Mouse (Mus musculus) limb, embryonic 14.5 days (tissue): ENCODE results near the gene Pagr1b. TPM values are rescaled to one million over a fixed set of nuclear protein-coding genes. Genes with fewer than 3 reads are reported as not detected.

ENCODE experiments used
- ATAC-seq: fragments of 200-750 bp; cut with Nextera tagmentation; 2 replicates; pipeline ENCODE4 v1.8.0; 2017; ENCODE audit warnings: low read depth, moderate number of reproducible peaks, moderate TSS enrichment; ENCODE audit not compliant: low FRiP score
- DNase-seq: peaks from one replicate; pipeline ENCODE4 v3.0.0-alpha.2; 2015; ENCODE audit warnings: low spot score
- H3K27ac ChIP-seq: fragments of 300-500 bp; sonication (generic); replicated peaks from 2 replicates; pipeline ENCODE4 v1.5.1; 2014; ENCODE audit warnings: low read depth, mild to moderate bottlenecking, low read length, moderate library complexity, mixed read lengths
- H3K27me3 ChIP-seq: fragments of 300-500 bp; sonication (generic); 2 replicates; pipeline ENCODE4 v1.6.1; 2014; ENCODE audit warnings: low read length, mixed read lengths; ENCODE audit not compliant: control insufficient read depth, insufficient read depth
- H3K36me3 ChIP-seq: fragments of 300-500 bp; sonication (generic); 2 replicates; pipeline ENCODE4 v1.6.1; 2014; ENCODE audit warnings: mild to moderate bottlenecking, low read length, moderate library complexity, mixed read lengths; ENCODE audit not compliant: control insufficient read depth, insufficient read depth
- H3K4me1 ChIP-seq: fragments of 300-500 bp; sonication (generic); 2 replicates; pipeline ENCODE4 v1.6.1; 2014; ENCODE audit warnings: antibody characterized with exemption, low read length, mixed read lengths; ENCODE audit not compliant: control insufficient read depth, insufficient read depth
- H3K4me2 ChIP-seq: fragments of 300-500 bp; sonication (generic); replicated peaks from 2 replicates; pipeline ENCODE4 v1.6.1; 2014; ENCODE audit warnings: low read depth, mild to moderate bottlenecking, low read length, moderate library complexity; ENCODE audit not compliant: severe bottlenecking
- H3K4me3 ChIP-seq: fragments of 300-500 bp; sonication (generic); replicated peaks from 2 replicates; pipeline ENCODE4 v1.5.1; 2014; ENCODE audit warnings: low read length
- H3K9ac ChIP-seq: fragments of 300-500 bp; sonication (generic); 2 replicates; pipeline ENCODE4 v1.6.1; 2014; ENCODE audit warnings: mild to moderate bottlenecking, low read depth, low read length, moderate library complexity; ENCODE audit not compliant: severe bottlenecking
- H3K9me3 ChIP-seq: fragments of 300-500 bp; sonication (generic); 2 replicates; pipeline ENCODE4 v1.6.1; 2016; ENCODE audit warnings: low read length; ENCODE audit not compliant: control insufficient read depth
- POLR2A ChIP-seq: fragments of 200-500 bp; IDR thresholded peaks from 2 replicates; pipeline ENCODE4 v1.8.0; 2012; ENCODE audit warnings: inconsistent platforms, mild to moderate bottlenecking, moderate library complexity, borderline replicate concordance; ENCODE audit not compliant: insufficient read depth, insufficient read length; ENCODE audit errors: extremely low read depth
- WGBS: fragments of 180-500 bp; shearing (Covaris S2); extraction: QIAGEN DNeasy Blood & Tissue Kit; methylation state at CpG from one replicate; pipeline ENCODE4 v1.1.7; 2014; 5-methylcytosine and 5-hydroxymethylcytosine counted together
- polyA plus RNA-seq, 2 experiments: library from polyadenylated mRNA; depleted of rRNA in 1 of 2; stranded (reverse) in 1 of 2; unstranded in 1 of 2; fragments of >200 nt; fragmentation: Nextera tagmentation in 1 of 2; extraction: Ambion mirVana in 1 of 2; gene quantifications; 2 replicates each; pipeline versions ENCODE4 v1.2.1 to v1.2.3; 2012 to 2014

Gene Pagr1b
- polyA plus RNA-seq, 2 experiments, result 3.2 TPM; not detected in 1

DNA sequence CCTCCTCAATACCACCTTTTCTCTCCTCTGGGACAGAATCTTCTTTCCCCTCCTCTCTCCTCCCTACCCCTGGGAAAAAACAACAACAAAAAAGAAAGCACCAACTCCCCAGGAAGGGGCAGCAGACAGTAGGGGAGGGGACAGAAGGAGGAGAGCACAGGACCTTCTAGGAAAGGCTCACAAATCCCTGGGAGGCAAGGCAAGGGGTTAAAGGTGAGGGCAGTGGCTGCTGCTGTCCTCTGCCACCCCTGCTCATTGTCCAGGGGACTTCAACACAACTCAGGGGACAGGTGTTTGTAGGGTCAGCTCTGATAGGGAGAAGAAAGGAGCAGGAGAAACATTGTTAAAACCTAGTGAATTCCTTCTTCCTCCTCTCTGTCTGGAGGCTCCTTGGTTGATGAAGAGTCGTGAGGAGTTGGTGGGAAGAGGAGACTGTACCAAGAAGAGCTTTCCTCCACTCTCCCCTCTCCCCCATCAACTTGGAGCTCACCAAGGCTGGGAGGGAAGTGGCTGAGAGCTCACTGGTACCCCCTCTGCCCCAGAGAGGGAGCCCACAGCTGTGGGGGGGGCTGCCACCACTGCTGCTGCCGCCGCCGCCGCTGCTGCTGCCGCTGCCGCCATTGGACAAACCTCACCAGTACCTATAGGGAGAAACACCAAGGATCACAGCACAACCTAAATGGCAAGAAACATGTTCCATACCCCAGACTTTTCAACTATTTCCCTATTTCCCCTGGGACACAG, 6.4 kb upstream of the Pagr1b start:
- H3K36me3 ChIP-seq, result peaks cover 40% of the 10 kb centered on the region
- peak overlapping the region; percentile 0; the same call in 1 of the 2 replicates for H3K4me2 ChIP-seq
- TF ChIP-seq POLR2A, result no peak
- H3K27me3 ChIP-seq, result no peaks in the 10 kb centered on the region
- peaks cover 55% of the 10 kb centered on the region for H3K4me1 ChIP-seq
- peak overlapping the region; percentile 96; the same call in 1 of the 2 replicates for H3K4me3 ChIP-seq
- peak overlapping the region; percentile 97; the same call in 1 of the 2 replicates for H3K9ac ChIP-seq
- no peaks in the 10 kb centered on the region for H3K9me3 ChIP-seq
- H3K27ac ChIP-seq, result no peak overlapping the region; the same call in 1 of the 2 replicates
- no peak for ATAC-seq
- 83% methylated on average over 7 of the region's 7 CpGs for WGBS
- no peak for DNase-seq

GRCm38 (mm10) chr7:127021563-127022527, 5.6 kb upstream of the Pagr1b start:
- no peak for TF ChIP-seq POLR2A
- peak overlapping the region; percentile 76 for H3K27ac ChIP-seq
- no peaks in the 10 kb centered on the region for H3K27me3 ChIP-seq
- H3K4me1 ChIP-seq, result peaks cover 56% of the 10 kb centered on the region
- peak overlapping the region; percentile 61 for H3K4me3 ChIP-seq
- 47% methylated on average over 5 of the region's 5 CpGs for WGBS
- H3K9ac ChIP-seq, result peak overlapping the region; percentile 72
- no peak for ATAC-seq
- peak overlapping the region; percentile 85 for H3K4me2 ChIP-seq
- H3K9me3 ChIP-seq, result no peaks in the 10 kb centered on the region
- no peak for DNase-seq
- H3K36me3 ChIP-seq, result peaks cover 40% of the 10 kb centered on the region

GRCm38 (mm10) chr7:127020901-127021562, 4.7 kb upstream of the Pagr1b start, which contains the start of the genes Gm42742 and Prrt2:
TSS of gene Gm42742 (minus strand) at chr7:127021097.
TSS of gene Prrt2 (minus strand) at chr7:127021211.
- Histone ChIP-seq H3K9me3 (no peaks in the 10 kb centered on the region), H3K4me1 (peaks cover 57% of the 10 kb centered on the region), H3K4me3 (peak within 1 kb of the TSS; percentile 61), H3K27ac (peak within 1 kb of the TSS; percentile 76), H3K27me3 (no peaks in the 10 kb centered on the region), H3K36me3 (peaks cover 41% of the 10 kb centered on the region), H3K4me2 (peak within 1 kb of the TSS; percentile 85), H3K9ac (peak within 1 kb of the TSS; percentile 72)
- WGBS, result 1% methylated on average over 31 of the region's 37 CpGs
- DNase-seq (peak; percentile 83), ATAC-seq (peak; percentile 55)
- peak; percentile 55; the same call in 1 of the 2 replicates for TF ChIP-seq POLR2A

DNA sequence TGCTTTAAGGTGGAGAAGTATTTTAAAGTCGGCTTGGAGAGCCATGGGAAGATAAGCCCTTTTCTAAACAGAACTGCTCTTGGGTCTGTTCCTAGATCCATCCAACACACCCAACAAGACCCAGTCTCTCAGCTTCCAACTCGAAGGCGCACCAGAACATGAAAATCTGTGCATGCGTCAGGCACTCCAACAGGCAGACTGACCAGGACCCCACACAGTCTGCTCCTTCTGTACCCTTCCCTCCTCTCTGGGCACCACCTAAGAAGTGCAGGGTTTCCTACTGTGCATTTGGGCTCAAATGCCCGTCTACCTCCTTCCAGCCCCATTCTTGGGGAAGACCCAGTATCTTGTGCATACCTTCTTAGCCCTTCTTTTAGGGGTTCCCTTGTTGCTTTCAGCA, 4.2 kb upstream of the Pagr1b start:
- Histone ChIP-seq H3K9ac (peak overlapping the region; percentile 72), H3K27me3 (no peaks in the 10 kb centered on the region), H3K4me1 (peaks cover 62% of the 10 kb centered on the region), H3K27ac (peak overlapping the region; percentile 76), H3K4me3 (peak overlapping the region; percentile 61), H3K9me3 (no peaks in the 10 kb centered on the region), H3K36me3 (peaks cover 46% of the 10 kb centered on the region), H3K4me2 (peak overlapping the region; percentile 85)
- ATAC-seq, result no peak
- 23% methylated on average over 5 of the region's 5 CpGs for WGBS
- TF ChIP-seq POLR2A, result no peak
- no peak for DNase-seq
